Mouse (Mus musculus): ENCODE results near the gene Eif5.

DNA sequence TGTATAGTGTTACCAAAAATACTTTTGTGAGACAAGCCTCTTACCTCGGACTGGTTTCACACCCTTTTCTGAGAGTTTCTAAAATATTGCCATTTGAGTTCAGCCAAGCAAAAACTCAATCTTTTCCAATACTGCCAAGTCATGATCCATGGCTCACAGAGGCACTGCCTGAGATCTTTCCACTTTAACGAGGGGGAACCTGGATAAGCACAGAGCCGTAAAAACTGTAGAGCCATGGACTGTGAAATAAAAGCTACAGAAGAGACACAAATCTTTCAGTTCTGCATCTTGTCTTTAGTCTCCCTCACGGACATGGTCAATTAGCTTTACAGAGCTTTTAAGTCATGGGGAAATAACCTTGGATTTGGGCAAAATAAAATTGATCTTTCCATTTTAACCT is 1.1 kb upstream of the Eif5 start:
- TF ChIP-seq CTCF (conservative IDR thresholded peaks at IDR 0.05; ENCODE audit: insufficient read depth, insufficient read length, low read depth, low read length) (no peak), POLR2A (IDR thresholded peaks at IDR 0.05; ENCODE audit: low read depth, low read length) (no peak)
